Mouse (Mus musculus) testis, adult 2 months (tissue): ENCODE measurements at regions not wholly inside any gene's neighbourhood (a gene's known extent, or its start where the extent isn't known, plus 50 kb on each side); places are given as distances from the start of the nearest gene placed in this dataset.

Experiments
- CTCF ChIP-seq: fragments of 200-500 bp; IDR thresholded peaks from 2 replicates; pipeline ENCODE4 v1.5.1; 2012; ENCODE audit warnings: low read depth, mild to moderate bottlenecking, inconsistent platforms, low read length, moderate library complexity; ENCODE audit not compliant: control insufficient read depth, insufficient read depth, insufficient replicate concordance
- POLR2A ChIP-seq: fragments of 200-500 bp; IDR thresholded peaks from 2 replicates; pipeline ENCODE4 v1.6.1; 2012; ENCODE audit warnings: low read depth, mild to moderate bottlenecking, inconsistent platforms, low read length, moderate library complexity; ENCODE audit not compliant: control insufficient read depth

DNA sequence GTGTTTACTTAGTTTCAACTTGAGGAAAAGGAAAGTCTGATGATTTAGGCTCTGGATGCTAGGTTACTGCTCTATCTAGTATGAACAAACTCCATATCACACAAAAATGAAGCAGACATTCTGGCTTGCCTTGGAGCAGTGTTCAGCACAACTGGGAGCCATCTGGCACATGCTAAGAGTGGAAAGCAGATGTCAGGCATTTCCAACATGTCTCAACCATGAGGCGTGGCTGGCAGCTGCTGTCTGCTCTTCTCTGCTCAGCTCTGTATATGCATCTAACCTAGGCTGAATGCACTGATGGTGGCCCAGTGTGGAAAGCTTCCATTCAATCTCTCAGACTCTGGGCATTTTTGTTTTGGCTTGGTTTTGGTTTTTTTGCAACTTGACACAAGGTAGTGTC lies 493.0 kb upstream of the Hs6st1 start:
- no peak for TF ChIP-seq CTCF
- no peak for TF ChIP-seq POLR2A
